Mouse (Mus musculus) heart, embryonic 11.5 days (tissue): ENCODE results near the gene Gm6268. TPM values are rescaled to one million over a fixed set of nuclear protein-coding genes. Genes with fewer than 3 reads are reported as not detected.

Experiments used
- ATAC-seq: fragments of 200-750 bp; cut with Nextera tagmentation; replicated peaks from 2 replicates; pipeline ENCODE4 v1.8.0; 2017; ENCODE audit warnings: moderate library complexity; ENCODE audit not compliant: insufficient number of reproducible peaks, low FRiP score, low TSS enrichment
- H3K27ac ChIP-seq: fragments of 300-500 bp; sonication (generic); 2 replicates; pipeline ENCODE4 v1.5.1; 2014; ENCODE audit warnings: mild to moderate bottlenecking, low read depth, low read length
- H3K27me3 ChIP-seq: fragments of 300-500 bp; sonication (generic); 2 replicates; pipeline ENCODE4 v1.6.1; 2014; ENCODE audit warnings: mild to moderate bottlenecking, low read length, mixed read lengths; ENCODE audit not compliant: control insufficient read depth, insufficient read depth
- H3K36me3 ChIP-seq: fragments of 300-500 bp; sonication (generic); 2 replicates; pipeline ENCODE4 v1.6.1; 2014; ENCODE audit warnings: mild to moderate bottlenecking, low read length, moderate library complexity, mixed read lengths; ENCODE audit not compliant: control insufficient read depth, insufficient read depth
- H3K4me1 ChIP-seq: fragments of 300-500 bp; sonication (generic); 2 replicates; pipeline ENCODE4 v1.6.1; 2014; ENCODE audit warnings: low read length; ENCODE audit not compliant: control insufficient read depth, insufficient read depth
- H3K4me2 ChIP-seq: fragments of 300-500 bp; sonication (generic); 2 replicates; pipeline ENCODE4 v1.6.1; 2014; ENCODE audit warnings: mild to moderate bottlenecking, moderate library complexity
- H3K4me3 ChIP-seq: fragments of 300-500 bp; sonication (generic); 2 replicates; pipeline ENCODE4 v1.5.1; 2014; ENCODE audit warnings: low read depth, low read length
- H3K9ac ChIP-seq: fragments of 300-500 bp; sonication (generic); 2 replicates; pipeline ENCODE4 v1.6.1; 2014; ENCODE audit warnings: mild to moderate bottlenecking, low read depth, low read length, moderate library complexity
- H3K9me3 ChIP-seq: fragments of 300-500 bp; sonication (generic); replicated peaks from 2 replicates; pipeline ENCODE4 v1.6.1; 2016; ENCODE audit warnings: low read length; ENCODE audit not compliant: control insufficient read depth
- WGBS: fragments of 180-500 bp; shearing (Covaris S2); extraction: QIAGEN DNeasy Blood & Tissue Kit; methylation state at CpG from one replicate; pipeline ENCODE4 v1.1.7; 2014; ENCODE audit not compliant: insufficient replicate concordance; 5-methylcytosine and 5-hydroxymethylcytosine counted together
- microRNA-seq: library from miRNA; unstranded; fragments of <30 nt; microRNA quantifications from one replicate; pipeline ENCODE4, GENCODE M21; 2016; ENCODE audit warnings: borderline number of aligned reads
- polyA plus RNA-seq: library from polyadenylated mRNA; unstranded; fragments of >200 nt; fragmentation: Nextera tagmentation; extraction: Ambion mirVana; gene quantifications from 2 replicates; pipeline ENCODE4 v1.2.1, GENCODE M21; 2014

Gm6268 gene
- polyA plus RNA-seq, 1 experiment from 2014 or later = not detected

DNA sequence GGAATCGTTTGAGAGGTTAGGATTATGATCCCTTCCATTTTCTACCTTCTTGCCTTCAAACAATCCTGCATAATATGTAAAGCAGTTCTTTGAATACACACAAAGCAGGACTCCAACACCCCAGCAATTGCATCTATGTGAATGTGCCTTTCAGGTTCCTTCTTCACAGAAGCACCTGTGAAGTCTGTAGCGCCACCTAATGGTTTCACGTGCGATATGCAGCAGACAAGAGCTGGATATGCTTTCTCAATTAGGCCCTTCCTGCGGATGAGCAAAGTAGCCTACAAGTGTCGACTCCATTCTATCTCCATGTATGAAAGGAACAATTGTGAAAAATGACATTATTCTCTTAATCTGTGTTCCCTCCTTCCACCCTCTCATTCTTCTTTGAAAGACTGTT, 33.9 kb downstream of the Gm6268 start:
- no peak overlapping the region for H3K4me3 ChIP-seq
- WGBS = 48% methylated on average over 6 of the region's 6 CpGs
- no peak overlapping the region for H3K4me2 ChIP-seq
- H3K9me3 ChIP-seq = no peaks in the 10 kb centered on the region
- no peak for ATAC-seq
- H3K9ac ChIP-seq = no peak overlapping the region
- no peaks in the 10 kb centered on the region for H3K4me1 ChIP-seq
- H3K36me3 ChIP-seq = no peaks in the 10 kb centered on the region
- no peak overlapping the region for H3K27ac ChIP-seq
- no peaks in the 10 kb centered on the region for H3K27me3 ChIP-seq

GRCm38 (mm10) chrX:36437932-36438331, 36.9 kb downstream of the Gm6268 start:
- Histone ChIP-seq H3K9ac (no peak overlapping the region), H3K36me3 (no peaks in the 10 kb centered on the region), H3K4me3 (no peak overlapping the region), H3K4me2 (no peak overlapping the region), H3K9me3 (no peaks in the 10 kb centered on the region), H3K27me3 (no peaks in the 10 kb centered on the region), H3K4me1 (no peaks in the 10 kb centered on the region), H3K27ac (no peak overlapping the region)
- no peak for ATAC-seq
- WGBS = 97% methylated on average over 1 of the region's 1 CpGs

Small RNAs within 50 kb of the gene (microRNA-seq; reads per million reads assigned to microRNA genes)
- not detected for gene Gm44485

Other genes starting within 250 kb of the Gm6268 start
- 5.8 and 6.3 TPM in 2 replicates for gene Zcchc12, start 205.4 kb upstream of the Gm6268 start, polyA plus RNA-seq
- gene Lonrf3, start 72.9 kb upstream of the Gm6268 start, polyA plus RNA-seq = 0.23 TPM in 1 of 2 replicates, not detected in the other
- gene Gm14569, start 90.5 kb downstream of the Gm6268 start, polyA plus RNA-seq = not detected in 2 replicates
- gene Pgrmc1, start 196.9 kb downstream of the Gm6268 start, polyA plus RNA-seq = 156 and 157 TPM in 2 replicates
- gene Akap17b, start 244.1 kb downstream of the Gm6268 start, polyA plus RNA-seq = 1.5 TPM in 2 replicates